Mouse (Mus musculus) kidney, embryonic 14.5 days (tissue): ENCODE results near the gene Meaf6. TPM values are rescaled to one million over a fixed set of nuclear protein-coding genes. Genes with fewer than 3 reads are reported as not detected.
A peak's percentile ranks its signal among the peaks of the same experiment; 100 is the strongest.

Experiments used
- ATAC-seq: fragments of 200-750 bp; cut with Nextera tagmentation; 2 replicates; pipeline ENCODE4 v1.8.0; 2017; ENCODE audit warnings: moderate number of reproducible peaks, mild to moderate bottlenecking, moderate TSS enrichment, moderate library complexity; ENCODE audit not compliant: low FRiP score, low TSS enrichment
- H3K27ac ChIP-seq: fragments of 300-500 bp; sonication (generic); 2 replicates; pipeline ENCODE4 v1.5.1; 2014; ENCODE audit warnings: low read depth, mild to moderate bottlenecking, low read length, moderate library complexity, mixed read lengths
- H3K27me3 ChIP-seq: fragments of 300-500 bp; sonication (generic); 2 replicates; pipeline ENCODE4 v1.6.1; 2014; ENCODE audit warnings: mild to moderate bottlenecking, low read length; ENCODE audit not compliant: control insufficient read depth, insufficient read depth
- H3K36me3 ChIP-seq: fragments of 300-500 bp; sonication (generic); 2 replicates; pipeline ENCODE4 v1.6.1; 2014; ENCODE audit warnings: low read length, mixed read lengths; ENCODE audit not compliant: control insufficient read depth, insufficient read depth
- H3K4me1 ChIP-seq: fragments of 300-500 bp; sonication (generic); 2 replicates; pipeline ENCODE4 v1.6.1; 2014; ENCODE audit warnings: low read length, mixed read lengths; ENCODE audit not compliant: control insufficient read depth, insufficient read depth
- H3K4me2 ChIP-seq: fragments of 300-500 bp; sonication (generic); replicated peaks from 2 replicates; pipeline ENCODE4 v1.6.1; 2014; ENCODE audit warnings: low read depth, mild to moderate bottlenecking, low read length
- H3K4me3 ChIP-seq: fragments of 300-500 bp; sonication (generic); 2 replicates; pipeline ENCODE4 v1.5.1; 2014; ENCODE audit warnings: mild to moderate bottlenecking, low read length
- H3K9ac ChIP-seq: fragments of 300-500 bp; sonication (generic); 2 replicates; pipeline ENCODE4 v1.6.1; 2014; ENCODE audit warnings: low read depth, mild to moderate bottlenecking, low read length, moderate library complexity
- H3K9me3 ChIP-seq: fragments of 300-500 bp; sonication (generic); 2 replicates; pipeline ENCODE4 v1.6.1; 2016; ENCODE audit warnings: low read length; ENCODE audit not compliant: control insufficient read depth
- WGBS: fragments of 180-500 bp; shearing (Covaris S2); extraction: QIAGEN DNeasy Blood & Tissue Kit; methylation state at CpG from one replicate; pipeline ENCODE4 v1.1.7; 2014; 5-methylcytosine and 5-hydroxymethylcytosine counted together
- polyA plus RNA-seq: library from polyadenylated mRNA; unstranded; fragments of >200 nt; fragmentation: Nextera tagmentation; extraction: Ambion mirVana; gene quantifications from 2 replicates; pipeline ENCODE4 v1.2.1, GENCODE M21; 2014

The Meaf6 gene
- polyA plus RNA-seq, 1 experiment from 2014 or later: 72.1 TPM

- WGBS: 12% methylated on average over 8 of the region's 8 CpGs
- Histone ChIP-seq H3K9me3 (no peaks in the 10 kb centered on the region), H3K4me2 (no peak overlapping the region), H3K27me3 (no peaks in the 10 kb centered on the region), H3K4me1 (no peaks in the 10 kb centered on the region), H3K27ac (no peak overlapping the region), H3K36me3 (peaks cover 19% of the 10 kb centered on the region; the same call in 1 of the 2 replicates), H3K4me3 (no peak overlapping the region), H3K9ac (no peak overlapping the region)
- ATAC-seq: peak; percentile 72
These were observed 14.5 kb downstream of the Meaf6 start for GRCm38 (mm10) chr4:125099458-125099857.

- ATAC-seq: no peak
- H3K4me1 ChIP-seq: no peaks in the 10 kb centered on the region
- no peaks in the 10 kb centered on the region for H3K9me3 ChIP-seq
- no peak overlapping the region for H3K27ac ChIP-seq
- H3K4me2 ChIP-seq: no peak overlapping the region
- 78% methylated on average over 13 of the region's 13 CpGs for WGBS
- H3K4me3 ChIP-seq: no peak overlapping the region
- H3K27me3 ChIP-seq: no peaks in the 10 kb centered on the region
- H3K36me3 ChIP-seq: peaks cover 22% of the 10 kb centered on the region; the same call in 1 of the 2 replicates
- no peak overlapping the region for H3K9ac ChIP-seq
These were observed 16.4 kb downstream of the Meaf6 start for GRCm38 (mm10) chr4:125101334-125101733.

- H3K4me1 ChIP-seq: no peaks in the 10 kb centered on the region
- H3K4me3 ChIP-seq: no peak overlapping the region
- no peak for ATAC-seq
- no peak overlapping the region for H3K4me2 ChIP-seq
- H3K36me3 ChIP-seq: peaks cover 34% of the 10 kb centered on the region; the same call in 1 of the 2 replicates
- H3K27ac ChIP-seq: no peak overlapping the region
- 92% methylated on average over 9 of the region's 9 CpGs for WGBS
- no peaks in the 10 kb centered on the region for H3K9me3 ChIP-seq
- no peak overlapping the region for H3K9ac ChIP-seq
- H3K27me3 ChIP-seq: no peaks in the 10 kb centered on the region
These were observed 20.4 kb downstream of the Meaf6 start for GRCm38 (mm10) chr4:125105354-125105753.

GRCm38 (mm10) chr4:125114638-125115037, 29.7 kb downstream of the Meaf6 start:
- peaks cover 12% of the 10 kb centered on the region; the same call in 1 of the 2 replicates for H3K36me3 ChIP-seq
- no peak overlapping the region for H3K4me2 ChIP-seq
- H3K27me3 ChIP-seq: no peaks in the 10 kb centered on the region
- WGBS: 6% methylated on average over 6 of the region's 6 CpGs
- H3K27ac ChIP-seq: peak overlapping the region; percentile 55; the same call in 1 of the 2 replicates
- H3K9ac ChIP-seq: no peak overlapping the region
- peaks cover 12% of the 10 kb centered on the region for H3K4me1 ChIP-seq
- no peaks in the 10 kb centered on the region for H3K9me3 ChIP-seq
- peak; percentile 74 for ATAC-seq
- H3K4me3 ChIP-seq: no peak overlapping the region

GRCm38 (mm10) chr4:125115081-125115480, 30.1 kb downstream of the Meaf6 start:
- Histone ChIP-seq H3K4me1 (peaks cover 12% of the 10 kb centered on the region), H3K4me2 (no peak overlapping the region), H3K4me3 (no peak overlapping the region), H3K27ac (peak overlapping the region; percentile 55; the same call in 1 of the 2 replicates), H3K9ac (no peak overlapping the region), H3K27me3 (no peaks in the 10 kb centered on the region), H3K36me3 (peaks cover 8% of the 10 kb centered on the region; the same call in 1 of the 2 replicates), H3K9me3 (no peaks in the 10 kb centered on the region)
- ATAC-seq: peak; percentile 22; the same call in 1 of the 2 replicates
- WGBS: 86% methylated on average over 4 of the region's 4 CpGs

- H3K9ac ChIP-seq: no peak overlapping the region
- ATAC-seq: no peak; the same call in 1 of the 2 replicates
- no peaks in the 10 kb centered on the region for H3K9me3 ChIP-seq
- peaks cover 12% of the 10 kb centered on the region for H3K4me1 ChIP-seq
- no peak overlapping the region for H3K4me3 ChIP-seq
- no peak overlapping the region for H3K27ac ChIP-seq
- no peak overlapping the region for H3K4me2 ChIP-seq
- no peaks in the 10 kb centered on the region for H3K27me3 ChIP-seq
- WGBS: 13% methylated on average over 6 of the region's 6 CpGs
- H3K36me3 ChIP-seq: 0 out of 2 replicates have a peak, but pooled peaks cover 3% of the 10 kb centered on the region
These were observed 30.8 kb downstream of the Meaf6 start for GRCm38 (mm10) chr4:125115710-125116089.

GRCm38 (mm10) chr4:125116090-125116861, 31.3 kb downstream of the Meaf6 start:
- no peak overlapping the region for H3K4me3 ChIP-seq
- H3K4me1 ChIP-seq: peaks cover 12% of the 10 kb centered on the region
- no peak overlapping the region for H3K4me2 ChIP-seq
- H3K27ac ChIP-seq: no peak overlapping the region
- no peaks in the 10 kb centered on the region for H3K27me3 ChIP-seq
- no peak; the same call in 1 of the 2 replicates for ATAC-seq
- no peak overlapping the region for H3K9ac ChIP-seq
- no peaks in the 10 kb centered on the region for H3K9me3 ChIP-seq
- no peaks in the 10 kb centered on the region for H3K36me3 ChIP-seq
- 69% methylated on average over 9 of the region's 9 CpGs for WGBS

- ATAC-seq: no peak
- 76% methylated on average over 13 of the region's 13 CpGs for whole genome bisulfite sequencing
These were observed 32.0 kb downstream of the Meaf6 start for GRCm38 (mm10) chr4:125116929-125117328.

GRCm38 (mm10) chr4:125117902-125118320, 33.0 kb downstream of the Meaf6 start:
- H3K9me3 ChIP-seq: no peaks in the 10 kb centered on the region
- no peak overlapping the region for H3K4me2 ChIP-seq
- no peaks in the 10 kb centered on the region for H3K36me3 ChIP-seq
- H3K4me3 ChIP-seq: no peak overlapping the region
- ATAC-seq: no peak
- no peaks in the 10 kb centered on the region for H3K27me3 ChIP-seq
- H3K4me1 ChIP-seq: peaks cover 20% of the 10 kb centered on the region
- 89% methylated on average over 7 of the region's 7 CpGs for WGBS
- H3K9ac ChIP-seq: no peak overlapping the region
- H3K27ac ChIP-seq: no peak overlapping the region

More at GRCm38 (mm10) chr4:125116929-125117328, 32.0 kb downstream of the Meaf6 start:
- Histone ChIP-seq H3K9ac (no peak overlapping the region), H3K4me3 (no peak overlapping the region), H3K27ac (no peak overlapping the region), H3K4me1 (peaks cover 12% of the 10 kb centered on the region), H3K36me3 (no peaks in the 10 kb centered on the region), H3K9me3 (no peaks in the 10 kb centered on the region), H3K27me3 (no peaks in the 10 kb centered on the region), H3K4me2 (no peak overlapping the region)
